Mouse (Mus musculus) ES-CJ7 (cell line): ENCODE results near the gene Vmn1r118.
"Not testable (repeated sequence)": the region's sequence is repeated elsewhere in the genome, so short reads cannot be mapped to it uniquely, and the experiment has no call there.

Experiments
- DNase-seq: peaks from one replicate; pipeline ENCODE4 v3.0.0; 2011; ENCODE audit warnings: low read depth, low spot score

Vmn1r118 gene

GRCm38 (mm10) chr7:20912247-20912646 is at the start of gene Vmn1r118:
Gene Vmn1r118 (minus strand): TSS chr7:20912347.
- DNase-seq = not testable (repeated sequence)

GRCm38 (mm10) chr7:20884021-20884420 is 28.1 kb downstream of the Vmn1r118 start, which contains the start of gene Vmn1r117:
Gene Vmn1r117 (minus strand): TSS chr7:20884121.
- not testable (repeated sequence) for DNase-seq

GRCm38 (mm10) chr7:20871956-20872355 is 40.2 kb downstream of the Vmn1r118 start, which contains the start of gene Vmn1r116:
Gene Vmn1r116 (plus strand): TSS chr7:20872256.
- DNase-seq = not testable (repeated sequence)
